Mouse (Mus musculus): ENCODE measurements around the gene Anp32e. TPM values are rescaled to one million over a fixed set of nuclear protein-coding genes. Genes with fewer than 3 reads are reported as not detected.
A peak's percentile ranks its signal among the peaks of the same experiment; 100 is the strongest.

Anp32e gene
- polyA plus RNA-seq, 1 experiment from 2014 or later: 72.5 TPM

DNA sequence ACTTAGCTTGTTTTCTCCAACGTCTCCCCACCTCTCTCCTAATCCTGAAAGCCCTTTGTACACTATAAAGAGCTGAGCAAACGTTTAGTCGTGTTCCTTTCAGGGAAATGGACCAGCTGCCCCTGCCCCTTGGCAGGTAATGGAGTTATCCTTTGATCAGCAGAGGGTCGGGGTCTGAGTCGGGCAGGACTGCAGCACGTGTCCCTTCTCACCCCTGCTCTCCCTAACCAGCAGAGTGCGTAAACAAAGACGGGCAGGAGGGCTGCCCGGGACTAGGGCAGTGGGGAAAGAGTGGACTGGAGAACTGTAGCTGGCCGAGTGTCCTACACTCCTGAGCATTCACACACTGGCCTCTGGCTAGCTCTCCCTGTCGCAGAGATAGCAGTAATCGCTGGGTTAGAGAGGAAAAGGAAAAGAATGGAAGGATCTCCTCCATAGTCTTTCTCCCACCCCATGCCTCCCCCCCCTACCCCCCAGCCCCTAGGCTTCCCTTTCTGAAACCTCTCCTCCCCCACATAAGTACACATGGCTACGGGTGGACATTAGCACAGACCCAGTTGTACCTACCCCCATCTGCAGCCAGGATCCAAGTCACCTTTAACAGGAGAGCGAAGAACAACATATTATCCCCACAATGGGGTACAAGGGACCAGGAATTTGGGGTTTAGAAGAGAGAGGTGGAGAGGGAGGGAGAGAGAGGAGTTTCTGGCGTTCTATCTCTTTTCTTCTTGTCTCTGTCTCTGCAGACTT, 25.1 kb upstream of the Anp32e start:
- DNase-seq (ENCODE audit: low spot score): no peak
- H3K4me1 ChIP-seq (ENCODE audit: insufficient read depth, low read depth, low read length): peaks cover 11% of the 10 kb centered on the region

DNA sequence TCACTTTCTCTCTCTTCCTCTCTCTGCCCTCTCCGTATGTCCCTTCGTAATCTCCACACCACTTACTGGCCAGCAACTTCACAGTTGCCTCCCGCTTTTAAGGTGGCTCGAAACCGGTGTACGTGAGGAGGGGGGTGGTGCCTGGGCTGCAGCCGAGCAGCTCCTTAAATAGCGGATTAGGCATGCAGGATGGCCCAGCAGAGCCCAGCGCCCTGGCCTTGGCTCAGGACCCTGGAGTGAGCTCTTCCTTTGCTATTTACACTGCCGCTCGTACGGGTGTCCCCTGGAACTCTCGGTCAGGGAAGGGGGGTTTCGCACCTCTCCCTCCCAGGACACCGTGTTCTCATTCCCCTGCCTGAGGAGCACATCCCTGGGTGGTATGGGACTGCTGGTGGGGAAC, 24.5 kb upstream of the Anp32e start, which contains the start of gene Car14:
Gene Car14, minus strand, starts transcription at position 124 of the 400 bp plus-strand sequence.
- DNase-seq (ENCODE audit: low spot score) (no peak), ATAC-seq (peak; percentile 47)
- Histone ChIP-seq H3K27me3 (replicated peaks; ENCODE audit: insufficient read depth, low read length) (0 out of 2 replicates have a peak, but pooled peaks cover 4% of the 10 kb centered on the region), H3K4me1 (ENCODE audit: insufficient read depth, low read depth, low read length) (peaks cover 11% of the 10 kb centered on the region), H3K9me3 (ENCODE audit: low read length) (no peaks in the 10 kb centered on the region), H3K9ac (replicated peaks; ENCODE audit: low read depth) (peak within 1 kb of the TSS; percentile 16; the same call in 1 of the 2 replicates), H3K27ac (ENCODE audit: low read length) (peak within 1 kb of the TSS; percentile 59), H3K36me3 (ENCODE audit: insufficient read depth, low read length) (no peaks in the 10 kb centered on the region), H3K4me2 (replicated peaks; ENCODE audit: low read depth, low read length) (peak within 1 kb of the TSS; percentile 61), H3K4me3 (ENCODE audit: low read depth, low read length) (peak within 1 kb of the TSS; percentile 23)
- 4% methylated on average over 15 of the region's 15 CpGs for WGBS
- no peak for TF ChIP-seq CTCF (IDR thresholded peaks at IDR 0.05)
- no peak for TF ChIP-seq EP300 (IDR thresholded peaks at IDR 0.05)

More for the DNA sequence above, 25.1 kb upstream of the Anp32e start:
- peak overlapping the region; percentile 61 for H3K4me2 ChIP-seq (replicated peaks; ENCODE audit: low read depth, low read length)
- 7% methylated on average over 14 of the region's 15 CpGs for WGBS
- no peak overlapping the region for H3K4me3 ChIP-seq (ENCODE audit: low read depth, low read length)
- H3K27me3 ChIP-seq (replicated peaks; ENCODE audit: insufficient read depth, low read length): 0 out of 2 replicates have a peak, but pooled peaks cover 4% of the 10 kb centered on the region
- H3K36me3 ChIP-seq (ENCODE audit: insufficient read depth, low read length): no peaks in the 10 kb centered on the region
- H3K9ac ChIP-seq (replicated peaks; ENCODE audit: low read depth): peak overlapping the region; percentile 16; the same call in 1 of the 2 replicates
- ATAC-seq: no peak
- H3K9me3 ChIP-seq (ENCODE audit: low read length): no peaks in the 10 kb centered on the region
- TF ChIP-seq EP300 (IDR thresholded peaks at IDR 0.05) (no peak), CTCF (IDR thresholded peaks at IDR 0.05) (no peak)
- H3K27ac ChIP-seq (ENCODE audit: low read length): no peak overlapping the region

DNA sequence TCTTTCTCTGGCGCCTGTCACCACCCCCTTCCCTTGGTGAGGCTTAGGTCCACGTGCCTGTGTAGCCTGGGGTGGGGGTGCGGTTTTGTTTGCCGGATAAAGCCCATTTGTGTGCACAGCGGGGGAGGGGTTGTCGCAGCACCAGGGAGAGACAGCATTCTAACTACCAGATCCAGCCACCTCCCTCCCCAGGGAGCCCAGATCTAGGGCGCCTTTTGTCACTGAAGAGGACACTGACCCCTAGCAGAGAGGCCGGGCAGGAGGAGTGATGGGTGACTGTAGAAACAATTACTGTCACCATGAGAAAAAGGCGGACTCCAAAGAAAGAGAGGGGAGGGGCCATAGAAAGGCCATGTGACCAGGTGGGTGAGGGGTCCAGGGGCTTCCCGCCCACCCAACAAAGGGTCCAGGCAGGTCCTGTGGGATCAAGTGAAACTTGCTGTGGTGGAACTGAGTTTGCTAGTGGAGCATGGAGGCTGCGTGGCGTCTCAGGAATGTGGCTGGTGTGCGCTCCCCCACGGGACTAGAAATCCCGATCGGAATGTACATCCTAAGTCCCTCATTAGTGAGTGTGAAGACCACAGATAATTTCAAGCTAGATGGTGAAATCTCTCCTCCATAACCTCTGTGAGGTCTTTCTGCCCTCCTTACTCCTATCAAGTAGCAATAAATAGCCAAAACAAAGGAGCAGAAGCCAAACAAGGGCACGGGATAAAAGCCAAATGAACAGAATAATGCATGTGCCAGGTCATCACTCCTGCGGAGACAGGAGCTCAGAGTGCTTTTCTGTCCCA, 23.7 kb upstream of the Anp32e start:
- 0 out of 2 replicates have a peak, but pooled peaks cover 4% of the 10 kb centered on the region for H3K27me3 ChIP-seq (replicated peaks; ENCODE audit: insufficient read depth, low read length)
- H3K4me1 ChIP-seq (ENCODE audit: insufficient read depth, low read depth, low read length): peaks cover 11% of the 10 kb centered on the region
- H3K9ac ChIP-seq (replicated peaks; ENCODE audit: low read depth): no peak overlapping the region
- no peak overlapping the region for H3K27ac ChIP-seq (ENCODE audit: low read length)
- peak; percentile 68 for ATAC-seq
- H3K4me3 ChIP-seq (ENCODE audit: low read depth, low read length): peak overlapping the region; percentile 19; the same call in 1 of the 2 replicates
- no peaks in the 10 kb centered on the region for H3K9me3 ChIP-seq (ENCODE audit: low read length)
- H3K4me2 ChIP-seq (replicated peaks; ENCODE audit: low read depth, low read length): peak overlapping the region; percentile 61
- peak; percentile 40 for DNase-seq (ENCODE audit: low spot score)
- no peaks in the 10 kb centered on the region for H3K36me3 ChIP-seq (ENCODE audit: insufficient read depth, low read length)
- under 1% methylated on average over 18 of the region's 18 CpGs for WGBS
- TF ChIP-seq CTCF (IDR thresholded peaks at IDR 0.05) (no peak), EP300 (IDR thresholded peaks at IDR 0.05) (no peak)

- no peak overlapping the region for H3K27ac ChIP-seq (ENCODE audit: low read length)
- ATAC-seq: peak; percentile 45; the same call in 1 of the 2 replicates
- peaks cover 11% of the 10 kb centered on the region for H3K4me1 ChIP-seq (ENCODE audit: insufficient read depth, low read depth, low read length)
- no peaks in the 10 kb centered on the region for H3K9me3 ChIP-seq (ENCODE audit: low read length)
- H3K4me3 ChIP-seq (ENCODE audit: low read depth, low read length): peak overlapping the region; percentile 30; the same call in 1 of the 2 replicates
- no peak overlapping the region for H3K9ac ChIP-seq (replicated peaks; ENCODE audit: low read depth)
- TF ChIP-seq CTCF (IDR thresholded peaks at IDR 0.05) (peak; percentile 74), EP300 (IDR thresholded peaks at IDR 0.05) (no peak)
- peak overlapping the region; percentile 61 for H3K4me2 ChIP-seq (replicated peaks; ENCODE audit: low read depth, low read length)
- 0 out of 2 replicates have a peak, but pooled peaks cover 4% of the 10 kb centered on the region for H3K27me3 ChIP-seq (replicated peaks; ENCODE audit: insufficient read depth, low read length)
- peak; percentile 81 for DNase-seq (ENCODE audit: low spot score)
- under 1% methylated on average over 12 of the region's 12 CpGs for WGBS
- H3K36me3 ChIP-seq (ENCODE audit: insufficient read depth, low read length): no peaks in the 10 kb centered on the region
Observed at GRCm38 (mm10) chr3:95905940-95906492, 23.0 kb upstream of the Anp32e start.

GRCm38 (mm10) chr3:95906860-95907259, 22.2 kb upstream of the Anp32e start:
- TF ChIP-seq EP300 (IDR thresholded peaks at IDR 0.05) (no peak), CTCF (IDR thresholded peaks at IDR 0.05) (peak; percentile 93)
- Histone ChIP-seq H3K36me3 (ENCODE audit: insufficient read depth, low read length) (no peaks in the 10 kb centered on the region), H3K4me3 (ENCODE audit: low read depth, low read length) (peak overlapping the region; percentile 30), H3K9me3 (ENCODE audit: low read length) (no peaks in the 10 kb centered on the region), H3K4me2 (replicated peaks; ENCODE audit: low read depth, low read length) (peak overlapping the region; percentile 61), H3K27me3 (replicated peaks; ENCODE audit: insufficient read depth, low read length) (0 out of 2 replicates have a peak, but pooled peaks cover 4% of the 10 kb centered on the region), H3K4me1 (ENCODE audit: insufficient read depth, low read depth, low read length) (peaks cover 11% of the 10 kb centered on the region), H3K9ac (replicated peaks; ENCODE audit: low read depth) (no peak overlapping the region), H3K27ac (ENCODE audit: low read length) (no peak overlapping the region)
- under 1% methylated on average over 12 of the region's 12 CpGs for WGBS
- DNase-seq (ENCODE audit: low spot score): peak; percentile 70
- no peak for ATAC-seq

All from lung, postnatal 0 days (tissue).